Mouse (Mus musculus): ENCODE data around the gene Hesx1. TPM values are rescaled to one million over a fixed set of nuclear protein-coding genes. Genes with fewer than 3 reads are reported as not detected.
"Not testable (repeated sequence)": the region's sequence is repeated elsewhere in the genome, so short reads cannot be mapped to it uniquely, and the experiment has no call there.

The Hesx1 gene
- not detected for total RNA-seq (2022)

GRCm38 (mm10) chr14:26994211-26994741, at the start of gene Hesx1:
Gene Hesx1, plus strand, starts transcription at chr14:26994416.
- DNase-seq (ENCODE audit: low spot score in 2 of 2): no peak

DNA sequence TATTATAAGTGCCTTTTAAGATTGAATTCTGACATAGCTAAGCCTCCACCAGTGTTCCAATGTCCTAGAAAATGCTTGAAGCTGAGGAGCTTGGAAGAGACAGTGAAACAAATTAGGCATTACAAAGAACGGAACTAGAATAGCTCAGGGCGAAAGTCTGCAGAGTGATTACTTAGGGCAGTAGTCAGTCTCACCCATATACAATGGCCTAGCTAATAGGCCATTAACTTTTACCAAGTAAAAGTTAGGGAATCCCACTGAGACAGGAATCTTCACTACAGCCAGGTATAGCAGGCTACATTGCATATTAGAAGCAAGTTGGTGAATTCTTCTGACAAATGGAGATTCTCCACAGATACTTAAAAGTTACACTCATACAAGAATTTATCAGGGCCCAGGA, 38.1 kb upstream of the Hesx1 start:
- DNase-seq (ENCODE audit: low spot score in 2 of 2): not testable (repeated sequence)

DNA sequence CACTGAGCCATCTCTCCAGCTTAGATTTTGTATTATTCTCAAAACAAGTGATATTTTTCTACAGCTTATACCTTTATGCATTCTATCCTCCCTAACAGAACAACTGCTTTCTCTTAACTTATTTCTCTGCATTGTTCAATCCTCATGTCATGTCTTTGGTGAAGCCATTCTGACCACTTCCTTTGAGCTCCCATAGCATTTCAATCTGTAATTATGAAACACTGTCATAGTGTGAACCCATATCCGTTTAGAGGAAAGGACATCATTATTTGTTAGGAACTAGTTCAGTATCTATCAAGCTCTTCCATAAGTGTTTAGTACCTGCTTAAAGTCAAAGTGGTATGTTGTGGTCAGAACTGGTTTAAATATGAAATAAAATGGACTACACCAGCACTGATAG, 33.7 kb upstream of the Hesx1 start:
- no peak for DNase-seq (ENCODE audit: low spot score in 2 of 2)

- no peak for DNase-seq (ENCODE audit: low spot score in 2 of 2)
Observed at GRCm38 (mm10) chr14:26969164-26969563, 25.1 kb upstream of the Hesx1 start.

DNA sequence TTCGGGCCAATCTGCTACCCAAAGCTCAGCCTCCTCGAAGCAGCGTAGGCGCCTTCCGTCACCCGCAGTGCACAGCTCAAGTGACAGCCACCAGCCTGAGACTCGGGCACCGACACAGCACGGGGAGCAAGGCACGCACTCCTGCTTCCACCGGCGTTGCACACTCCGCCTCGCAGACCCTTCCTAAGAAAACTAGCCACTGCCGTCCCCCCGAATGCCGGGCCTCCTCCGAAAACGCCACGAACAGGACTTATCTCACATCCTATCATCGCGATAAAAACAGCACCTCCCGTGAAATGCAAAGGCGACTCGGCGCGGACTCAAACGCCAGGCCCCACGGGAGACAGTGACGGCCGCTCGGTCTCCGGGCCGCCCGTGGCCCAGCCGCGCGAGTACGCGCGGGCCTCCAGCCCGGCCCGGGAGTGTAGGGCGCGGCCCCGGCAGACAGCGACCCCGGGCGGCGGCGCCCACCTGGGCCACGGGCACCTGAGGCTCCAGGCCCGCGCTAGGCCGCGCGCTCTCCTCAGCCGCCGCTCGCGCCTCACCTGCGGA, 24.3 kb upstream of the Hesx1 start:
- peak; percentile 47 to 57 for DNase-seq (ENCODE audit: low spot score in 2 of 2)

DNA sequence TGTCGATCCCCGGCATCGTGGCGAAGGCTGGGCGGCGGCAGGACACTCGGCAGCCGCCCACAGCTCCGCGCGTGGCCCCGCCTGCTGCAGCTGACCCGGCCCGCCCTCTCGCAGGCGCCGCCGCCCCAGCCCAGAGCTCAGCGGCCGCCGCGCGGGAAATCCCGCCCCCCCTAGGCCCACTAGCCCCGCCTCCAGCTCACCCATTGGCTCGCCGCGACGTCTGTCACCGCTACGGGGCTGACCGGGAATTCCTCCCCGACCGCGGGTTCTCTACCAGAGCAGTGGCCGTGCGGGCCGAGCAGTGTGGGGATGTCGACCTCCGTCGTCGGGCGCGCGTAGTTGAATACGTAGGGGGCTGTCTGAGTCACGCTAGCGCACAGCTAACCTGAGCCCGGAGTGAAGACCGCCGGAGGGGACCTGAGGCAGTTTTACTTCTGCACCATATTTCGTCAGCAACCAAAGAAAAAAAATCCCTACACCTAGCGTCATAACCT, 23.7 kb upstream of the Hesx1 start:
- peak; percentile 88 to 96 for DNase-seq (ENCODE audit: low spot score in 2 of 2)

GRCm38 (mm10) chr14:26971106-26971789, 23.0 kb upstream of the Hesx1 start, which contains the start of gene Appl1:
Gene Appl1, minus strand, starts transcription at chr14:26971232.
- DNase-seq (ENCODE audit: low spot score in 2 of 2): no peak

- no peak for DNase-seq (ENCODE audit: low spot score in 2 of 2)
Observed at GRCm38 (mm10) chr14:26973089-26973488, 21.1 kb upstream of the Hesx1 start.

DNA sequence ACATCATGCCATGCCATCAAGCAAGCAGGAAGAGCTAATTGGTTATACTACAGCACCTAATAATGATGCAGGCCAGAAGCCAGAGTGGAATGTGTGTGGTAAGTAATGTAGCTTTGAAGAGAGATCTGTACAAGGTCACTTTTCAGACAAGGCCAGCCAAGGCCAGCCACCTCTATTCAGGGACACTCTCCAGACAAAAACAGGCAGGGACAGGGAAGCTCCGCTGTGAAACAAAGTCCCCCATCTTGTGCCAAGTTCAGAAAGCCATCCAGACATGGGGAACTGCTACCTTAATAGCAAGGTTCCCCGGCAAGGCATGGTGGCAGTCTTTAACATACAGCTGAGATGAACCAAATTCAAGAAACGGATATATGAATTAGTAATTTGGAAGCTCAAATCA, 18.7 kb upstream of the Hesx1 start:
- no peak for DNase-seq (ENCODE audit: low spot score in 2 of 2)

DNA sequence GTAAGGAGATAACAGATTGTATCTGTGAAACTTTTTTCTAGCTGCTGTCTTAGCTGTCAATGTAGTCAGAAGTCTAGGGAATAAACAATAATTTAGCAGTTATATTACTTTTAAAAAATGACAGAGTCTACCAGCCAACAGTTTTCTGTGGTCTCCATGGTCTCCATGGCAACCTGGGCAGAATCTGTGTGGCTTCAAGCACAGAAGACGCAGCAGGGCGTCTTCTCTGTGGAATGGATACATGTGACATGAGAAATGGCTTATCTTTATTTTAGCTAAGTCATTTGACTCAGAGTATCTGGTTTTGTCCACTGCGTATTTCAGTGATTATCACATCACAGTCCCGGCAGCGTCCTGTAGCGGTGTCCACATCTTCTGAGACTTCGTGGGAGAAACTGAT, 18.0 kb upstream of the Hesx1 start:
- no peak for DNase-seq (ENCODE audit: low spot score in 2 of 2)

DNA sequence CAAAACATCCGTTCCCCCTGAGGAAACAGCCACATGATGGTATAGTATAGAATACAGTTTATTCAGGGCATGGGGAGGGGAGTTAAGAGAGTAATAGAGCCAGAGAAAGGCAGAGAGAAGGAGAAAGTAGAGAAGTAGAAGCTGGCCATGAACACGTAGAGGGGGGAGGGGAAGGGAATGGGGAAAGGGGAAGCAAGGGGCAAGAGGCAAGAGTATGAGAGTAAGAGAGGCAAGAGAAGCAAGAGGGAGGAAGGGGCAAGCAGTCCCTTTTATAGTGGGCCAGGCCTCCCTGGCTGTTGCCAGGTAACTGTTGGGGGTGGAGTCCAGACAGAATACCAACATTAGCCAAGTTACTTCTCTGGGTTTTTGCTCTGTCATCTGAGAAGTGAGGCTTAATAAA, 16.7 kb upstream of the Hesx1 start:
- no peak for DNase-seq (ENCODE audit: low spot score in 2 of 2)

DNA sequence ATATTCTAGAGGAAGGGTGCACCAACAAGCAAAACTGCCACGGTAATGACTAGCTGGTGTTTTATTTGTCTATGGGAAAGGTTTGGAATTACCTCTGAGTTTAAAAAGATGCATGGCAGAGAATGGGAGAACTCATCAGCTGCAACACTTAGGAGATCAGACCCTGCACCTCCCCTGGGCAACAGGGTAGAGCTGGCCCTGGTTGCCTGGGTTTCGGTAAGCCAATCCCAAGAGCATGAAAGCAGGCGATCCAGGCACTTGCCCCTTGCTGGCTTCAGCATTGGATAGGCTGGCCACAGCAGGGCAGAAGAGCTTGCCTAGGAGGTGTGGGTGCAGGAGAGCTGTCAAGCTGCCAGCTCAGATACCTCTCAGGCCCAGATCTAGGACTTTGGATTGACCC, 14.4 kb upstream of the Hesx1 start:
- no peak for DNase-seq (ENCODE audit: low spot score in 2 of 2)

DNA sequence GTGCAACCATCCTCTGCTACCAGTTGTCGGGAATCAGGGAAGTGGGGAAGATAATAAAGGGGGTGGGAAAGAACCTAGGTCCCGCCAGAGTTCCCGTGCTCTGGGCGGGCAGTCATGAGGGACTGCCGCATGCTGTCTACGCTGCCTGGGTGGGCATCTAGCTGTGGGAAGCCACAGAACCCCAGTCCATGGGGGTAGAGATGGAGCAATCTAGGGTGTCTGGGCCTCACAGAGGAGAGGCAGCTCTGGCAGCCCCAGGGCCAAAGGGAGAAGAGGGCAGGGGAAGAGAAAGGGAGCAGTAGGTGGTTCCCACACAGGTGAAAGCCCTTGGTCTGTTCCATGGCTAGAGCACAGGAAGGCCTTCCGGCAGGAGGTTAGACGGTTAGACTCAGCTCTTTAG, 13.2 kb upstream of the Hesx1 start:
- no peak for DNase-seq (ENCODE audit: low spot score in 2 of 2)

DNA sequence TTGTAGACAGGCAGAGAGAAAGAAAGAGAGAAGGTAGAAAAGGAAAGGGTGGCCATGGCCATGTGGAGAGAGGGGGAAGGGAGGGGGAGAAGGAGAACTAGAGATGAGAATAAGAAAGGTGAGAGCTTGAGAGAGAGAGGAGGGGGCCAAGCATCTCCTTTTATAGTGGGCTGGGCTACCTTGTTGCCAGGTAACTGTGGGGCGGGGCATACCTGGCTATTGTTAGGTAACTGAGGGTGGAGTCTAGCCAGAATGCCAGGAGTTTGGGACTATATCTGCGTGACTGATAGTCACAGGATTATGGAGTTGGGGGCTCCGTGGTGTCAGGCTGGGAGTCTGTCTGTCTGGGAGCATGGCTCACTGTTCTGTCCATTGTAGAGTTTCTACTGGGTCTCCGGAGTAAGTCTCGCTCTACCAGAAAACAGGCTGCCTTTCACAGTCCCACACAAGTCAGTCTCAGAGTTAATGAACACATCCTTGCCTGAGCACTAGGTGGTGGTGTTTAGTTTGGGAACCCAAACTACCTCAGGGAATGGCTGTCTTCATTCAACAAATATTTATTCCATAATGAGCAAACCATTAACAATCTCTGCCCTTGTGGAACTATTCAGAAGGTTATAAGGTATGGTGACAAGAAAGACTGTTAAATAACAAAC, 12.6 kb upstream of the Hesx1 start:
- DNase-seq (ENCODE audit: low spot score in 2 of 2): no peak

DNA sequence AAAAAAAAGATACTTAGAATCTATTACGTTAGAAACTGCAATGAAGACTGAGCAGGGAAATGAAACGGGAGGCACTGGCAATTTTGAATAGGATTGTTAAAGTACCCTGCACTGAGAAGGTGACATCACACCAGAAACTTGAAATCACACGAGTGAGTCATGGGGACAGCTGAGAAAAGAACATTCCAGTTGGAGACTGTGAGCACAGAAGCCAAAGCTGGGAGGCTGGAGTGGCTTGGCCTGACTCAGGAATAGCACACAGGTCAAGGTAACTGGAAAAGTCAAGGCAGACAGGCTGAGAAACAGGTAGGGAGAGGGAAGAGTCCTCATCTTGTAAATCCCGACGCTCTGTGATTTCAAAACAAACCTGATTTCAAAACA, 12.1 kb upstream of the Hesx1 start:
- DNase-seq (ENCODE audit: low spot score in 2 of 2): no peak

GRCm38 (mm10) chr14:26988694-26989093, 5.5 kb upstream of the Hesx1 start:
- no peak for DNase-seq (ENCODE audit: low spot score in 2 of 2)

GRCm38 (mm10) chr14:26991622-26992021, 2.6 kb upstream of the Hesx1 start:
- no peak for DNase-seq (ENCODE audit: low spot score in 2 of 2)

- DNase-seq (ENCODE audit: low spot score in 2 of 2): no peak
Observed at GRCm38 (mm10) chr14:26993427-26993826, 789 bp upstream of the Hesx1 start.

DNA sequence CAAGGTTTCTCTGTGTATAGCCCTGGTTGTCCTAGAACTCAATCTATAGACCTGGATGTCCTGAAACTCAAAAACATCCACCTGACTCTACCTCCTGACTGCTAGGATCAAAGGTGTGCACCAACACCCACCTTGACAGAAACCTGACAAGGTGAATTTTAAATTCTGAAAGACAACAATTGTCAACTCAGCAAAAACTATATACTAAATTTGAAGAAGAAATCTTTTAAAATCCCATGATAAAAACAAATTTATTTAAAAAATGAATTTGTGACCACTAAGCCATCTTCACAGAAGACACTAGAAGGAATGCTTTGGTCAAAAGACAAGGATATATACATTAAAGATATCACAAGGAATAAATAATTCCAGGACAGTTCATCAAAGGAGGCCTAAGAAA, 2.0 kb downstream of the Hesx1 start:
- no peak for DNase-seq (ENCODE audit: low spot score in 2 of 2)

- no peak for DNase-seq (ENCODE audit: low spot score in 2 of 2)
Observed at GRCm38 (mm10) chr14:27000386-27000785, 6.2 kb downstream of the Hesx1 start.

DNA sequence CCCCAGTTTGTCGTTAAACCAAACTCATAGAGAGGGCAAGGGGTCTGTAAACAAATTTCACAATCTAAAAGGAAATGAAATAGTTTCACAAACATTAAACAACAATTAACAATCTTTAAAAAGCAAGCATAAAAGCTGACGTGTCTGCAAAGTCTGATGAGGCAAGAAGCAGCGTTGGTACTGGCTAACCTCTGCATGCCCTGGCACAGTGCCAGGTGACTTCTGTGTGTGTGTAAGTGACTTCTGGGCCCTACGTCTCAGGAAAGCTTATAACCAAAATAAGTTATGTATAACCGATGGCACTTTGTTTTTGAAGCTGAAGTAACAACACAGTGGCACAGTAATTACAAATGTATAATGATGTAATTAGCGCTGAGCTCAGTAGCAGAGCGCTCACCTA, 10.7 kb downstream of the Hesx1 start:
- DNase-seq (ENCODE audit: low spot score in 2 of 2): no peak

DNA sequence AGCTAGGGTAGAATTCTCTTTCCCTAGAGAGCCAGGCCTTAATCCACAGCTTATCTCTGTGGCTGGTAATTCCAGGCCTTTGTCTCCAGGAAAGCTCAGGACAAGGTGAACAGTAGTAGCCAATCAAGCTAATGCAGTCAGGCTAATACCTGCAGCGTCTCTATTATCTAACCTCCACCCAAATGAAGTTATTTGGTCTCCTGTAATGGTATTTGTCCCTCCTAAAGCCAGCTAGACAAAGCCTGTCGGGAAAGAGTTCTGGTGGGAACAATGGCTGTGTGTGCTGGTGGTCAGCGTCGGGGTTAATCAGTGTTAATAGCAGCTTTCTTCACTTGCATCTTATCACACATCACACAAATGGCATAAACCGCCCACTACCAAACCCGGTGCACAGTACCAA, 11.7 kb downstream of the Hesx1 start:
- no peak for DNase-seq (ENCODE audit: low spot score in 2 of 2)

GRCm38 (mm10) chr14:27011561-27011960, 17.3 kb downstream of the Hesx1 start:
- no peak for DNase-seq (ENCODE audit: low spot score in 2 of 2)

All from left cerebral cortex, adult 8-10 months (tissue).